Mouse (Mus musculus): ENCODE results near the gene Myom1. TPM values are rescaled to one million over a fixed set of nuclear protein-coding genes. Genes with fewer than 3 reads are reported as not detected.

Gene Myom1
- polyA plus RNA-seq, 1 experiment: 1.5 TPM

GRCm38 (mm10) chr17:71127464-71128110, 125.2 kb downstream of the Myom1 start:
- DNase-seq (ENCODE audit: low read depth in 1 of 2, low spot score in 2 of 2): no peak
- WGBS: 51% methylated on average over 7 of the region's 7 CpGs
- Histone ChIP-seq H3K27me3 (ENCODE audit: control insufficient read depth, insufficient read depth, low read length) (no peaks in the 10 kb centered on the region), H3K27ac (ENCODE audit: insufficient read depth, low read length) (no peak overlapping the region), H3K36me3 (ENCODE audit: control insufficient read depth, insufficient read depth, low read length) (no peaks in the 10 kb centered on the region), H3K4me1 (ENCODE audit: control insufficient read depth, insufficient read depth, insufficient read length) (no peaks in the 10 kb centered on the region; the same call in 1 of the 2 replicates), H3K4me3 (ENCODE audit: extremely low read depth, insufficient read depth, insufficient read length) (no peak overlapping the region)
- TF ChIP-seq CTCF (IDR thresholded peaks at IDR 0.05; ENCODE audit: extremely low read depth, insufficient read depth, insufficient read length, insufficient replicate concordance): no peak
- no peak for TF ChIP-seq POLR2A (IDR thresholded peaks at IDR 0.05; ENCODE audit: low read depth, low read length)

- H3K27ac ChIP-seq (ENCODE audit: insufficient read depth, low read length): no peak overlapping the region
- no peaks in the 10 kb centered on the region for H3K27me3 ChIP-seq (ENCODE audit: control insufficient read depth, insufficient read depth, low read length)
- 74% methylated on average over 9 of the region's 9 CpGs for WGBS
- no peak overlapping the region for H3K4me3 ChIP-seq (ENCODE audit: extremely low read depth, insufficient read depth, insufficient read length)
- DNase-seq (ENCODE audit: low read depth in 1 of 2, low spot score in 2 of 2): no peak
- peaks cover 2% of the 10 kb centered on the region; the same call in 1 of the 2 replicates for H3K4me1 ChIP-seq (ENCODE audit: control insufficient read depth, insufficient read depth, insufficient read length)
- TF ChIP-seq POLR2A (IDR thresholded peaks at IDR 0.05; ENCODE audit: low read depth, low read length) (no peak), CTCF (IDR thresholded peaks at IDR 0.05; ENCODE audit: extremely low read depth, insufficient read depth, insufficient read length, insufficient replicate concordance) (no peak)
- H3K36me3 ChIP-seq (ENCODE audit: control insufficient read depth, insufficient read depth, low read length): no peaks in the 10 kb centered on the region
These were observed 127.2 kb downstream of the Myom1 start for GRCm38 (mm10) chr17:71129489-71130261.

GRCm38 (mm10) chr17:71132221-71132620, 129.8 kb downstream of the Myom1 start:
- H3K27me3 ChIP-seq (ENCODE audit: control insufficient read depth, insufficient read depth, low read length): no peaks in the 10 kb centered on the region
- H3K4me1 ChIP-seq (ENCODE audit: control insufficient read depth, insufficient read depth, insufficient read length): peaks cover 2% of the 10 kb centered on the region; the same call in 1 of the 2 replicates
- no peak overlapping the region for H3K27ac ChIP-seq (ENCODE audit: insufficient read depth, low read length)
- TF ChIP-seq CTCF (IDR thresholded peaks at IDR 0.05; ENCODE audit: extremely low read depth, insufficient read depth, insufficient read length, insufficient replicate concordance) (no peak), POLR2A (IDR thresholded peaks at IDR 0.05; ENCODE audit: low read depth, low read length) (no peak)
- H3K4me3 ChIP-seq (ENCODE audit: extremely low read depth, insufficient read depth, insufficient read length): no peak overlapping the region
- H3K36me3 ChIP-seq (ENCODE audit: control insufficient read depth, insufficient read depth, low read length): no peaks in the 10 kb centered on the region
- peak in 1 of 2 experiments; percentile 22 for DNase-seq (ENCODE audit: low read depth in 1 of 2, low spot score in 2 of 2)

- no peaks in the 10 kb centered on the region for H3K27me3 ChIP-seq (ENCODE audit: control insufficient read depth, insufficient read depth, low read length)
- H3K4me1 ChIP-seq (ENCODE audit: control insufficient read depth, insufficient read depth, insufficient read length): peaks cover 2% of the 10 kb centered on the region; the same call in 1 of the 2 replicates
- 56% methylated on average over 11 of the region's 11 CpGs for WGBS
- no peaks in the 10 kb centered on the region for H3K36me3 ChIP-seq (ENCODE audit: control insufficient read depth, insufficient read depth, low read length)
- no peak overlapping the region for H3K4me3 ChIP-seq (ENCODE audit: extremely low read depth, insufficient read depth, insufficient read length)
- TF ChIP-seq POLR2A (IDR thresholded peaks at IDR 0.05; ENCODE audit: low read depth, low read length) (no peak), CTCF (IDR thresholded peaks at IDR 0.05; ENCODE audit: extremely low read depth, insufficient read depth, insufficient read length, insufficient replicate concordance) (no peak)
- no peak overlapping the region for H3K27ac ChIP-seq (ENCODE audit: insufficient read depth, low read length)
- no peak for DNase-seq (ENCODE audit: low read depth in 1 of 2, low spot score in 2 of 2)
These were observed 130.5 kb downstream of the Myom1 start for GRCm38 (mm10) chr17:71132856-71133439.

GRCm38 (mm10) chr17:71134441-71134955, 132.1 kb downstream of the Myom1 start:
- 0 out of 2 replicates have a peak overlapping the region, but pooled peaks have one; percentile 37 for H3K27ac ChIP-seq (ENCODE audit: insufficient read depth, low read length)
- 84% methylated on average over 3 of the region's 3 CpGs for WGBS
- TF ChIP-seq POLR2A (IDR thresholded peaks at IDR 0.05; ENCODE audit: low read depth, low read length) (no peak), CTCF (IDR thresholded peaks at IDR 0.05; ENCODE audit: extremely low read depth, insufficient read depth, insufficient read length, insufficient replicate concordance) (no peak)
- no peak overlapping the region for H3K4me3 ChIP-seq (ENCODE audit: extremely low read depth, insufficient read depth, insufficient read length)
- H3K4me1 ChIP-seq (ENCODE audit: control insufficient read depth, insufficient read depth, insufficient read length): peaks cover 2% of the 10 kb centered on the region; the same call in 1 of the 2 replicates
- no peaks in the 10 kb centered on the region for H3K27me3 ChIP-seq (ENCODE audit: control insufficient read depth, insufficient read depth, low read length)
- DNase-seq (ENCODE audit: low read depth in 1 of 2, low spot score in 2 of 2): no peak
- no peaks in the 10 kb centered on the region for H3K36me3 ChIP-seq (ENCODE audit: control insufficient read depth, insufficient read depth, low read length)

GRCm38 (mm10) chr17:71135108-71135507, 132.7 kb downstream of the Myom1 start:
- H3K27me3 ChIP-seq (ENCODE audit: control insufficient read depth, insufficient read depth, low read length): no peaks in the 10 kb centered on the region
- TF ChIP-seq POLR2A (IDR thresholded peaks at IDR 0.05; ENCODE audit: low read depth, low read length) (no peak), CTCF (IDR thresholded peaks at IDR 0.05; ENCODE audit: extremely low read depth, insufficient read depth, insufficient read length, insufficient replicate concordance) (no peak)
- H3K27ac ChIP-seq (ENCODE audit: insufficient read depth, low read length): no peak overlapping the region
- no peaks in the 10 kb centered on the region for H3K36me3 ChIP-seq (ENCODE audit: control insufficient read depth, insufficient read depth, low read length)
- H3K4me1 ChIP-seq (ENCODE audit: control insufficient read depth, insufficient read depth, insufficient read length): peaks cover 2% of the 10 kb centered on the region; the same call in 1 of the 2 replicates
- WGBS: 29% methylated on average over 5 of the region's 5 CpGs
- DNase-seq (ENCODE audit: low read depth in 1 of 2, low spot score in 2 of 2): no peak
- H3K4me3 ChIP-seq (ENCODE audit: extremely low read depth, insufficient read depth, insufficient read length): no peak overlapping the region

Data from spleen, adult 2 months (tissue).